Mouse (Mus musculus) spleen, postnatal 36 days (tissue): ENCODE data around the gene Timm23.
A peak's percentile ranks its signal among the peaks of the same experiment; 100 is the strongest.
"Not testable (repeated sequence)": the region's sequence is repeated elsewhere in the genome, so short reads cannot be mapped to it uniquely, and the experiment has no call there.

Source experiments
- DNase-seq, 2 experiments: peaks; one replicate each; pipeline ENCODE4 v3.0.0; 2022; ENCODE audit warnings: low spot score in 2 of 2, mixed read lengths in 1 of 2

Gene Timm23

DNA sequence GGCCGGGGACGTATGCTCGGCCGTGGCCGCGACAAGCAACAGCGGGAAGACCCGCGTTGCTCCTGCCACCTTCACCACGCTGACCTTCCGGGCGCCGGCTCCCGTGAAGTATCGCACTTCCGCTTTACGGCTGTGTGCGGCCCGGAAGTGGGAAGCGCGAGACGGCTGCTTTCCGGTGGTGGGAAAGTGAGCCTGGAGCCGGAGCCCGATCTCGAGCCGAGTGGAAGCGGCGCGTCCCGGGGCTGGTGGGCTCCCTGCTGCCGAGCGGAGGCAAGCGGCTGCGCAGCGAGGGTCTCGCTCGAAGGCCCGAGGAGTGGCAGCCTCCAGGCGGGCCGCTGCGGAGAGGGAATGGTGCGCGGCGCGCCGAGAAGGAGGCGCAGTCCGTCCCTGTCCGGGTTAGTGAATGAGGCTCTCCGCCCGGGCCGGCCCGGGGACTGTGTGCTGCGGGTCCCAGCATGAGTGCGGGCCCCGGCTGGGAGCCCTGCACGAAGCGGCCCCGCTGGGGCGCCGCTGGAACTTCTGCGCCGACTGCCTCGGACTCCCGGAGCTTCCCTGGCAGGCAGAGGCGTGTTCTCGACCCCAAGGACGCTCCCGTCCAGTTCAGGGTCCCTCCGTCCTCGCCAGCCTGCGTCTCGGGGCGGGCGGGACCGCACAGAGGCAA lies at the start of gene Timm23, which contains the start of gene Parg:
Timm23 (minus strand) TSS at position 108 of the 661 bp plus-strand sequence.
Parg (plus strand) TSS at position 159 of the 661 bp plus-strand sequence.
- peak; percentile 82 to 85 for DNase-seq

DNA sequence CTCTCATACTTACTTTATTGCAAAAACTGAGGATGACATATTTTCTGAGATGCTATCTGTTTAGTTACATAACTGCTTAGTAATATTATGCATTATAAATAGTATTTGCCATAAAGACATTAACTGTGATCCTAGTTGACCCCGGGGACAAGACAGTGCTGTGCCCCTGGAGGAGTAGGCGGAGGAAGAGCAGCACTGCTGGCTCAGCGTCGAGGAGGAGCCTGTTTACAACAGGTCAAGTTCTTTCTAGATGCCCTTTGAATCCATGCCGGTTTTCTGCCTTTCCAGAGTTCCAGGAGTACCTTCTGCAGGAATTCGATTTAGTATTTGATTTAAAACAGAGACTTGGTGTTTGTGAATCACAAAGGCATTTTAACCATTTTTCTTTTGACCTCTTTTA lies 47.9 kb upstream of the Timm23 start:
- no peak for DNase-seq

DNA sequence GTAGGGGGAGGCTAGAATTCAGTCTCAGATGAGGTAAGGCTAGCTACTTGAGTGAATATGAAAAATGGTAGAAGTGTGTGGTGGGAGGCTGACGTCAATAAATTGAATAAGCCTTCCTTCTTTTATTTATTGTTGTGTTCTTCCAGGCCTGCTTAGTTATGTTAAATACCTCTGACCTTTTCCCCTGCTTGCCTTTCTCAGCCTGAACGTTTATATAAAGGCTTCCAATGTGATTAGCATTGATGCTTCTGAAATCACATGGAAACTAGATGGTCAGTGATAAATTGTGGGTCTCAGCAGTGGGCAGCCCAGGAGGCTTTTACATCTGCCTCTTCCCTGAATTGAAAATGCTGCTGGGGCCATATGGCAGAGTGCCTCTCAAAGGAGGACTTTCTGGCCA lies 44.3 kb upstream of the Timm23 start:
- DNase-seq: no peak

GRCm38 (mm10) chr14:32242401-32242800 lies 40.7 kb upstream of the Timm23 start:
- no peak for DNase-seq

- peak in 1 of 2 experiments; percentile 42 for DNase-seq
Measured at GRCm38 (mm10) chr14:32228996-32229395, 27.3 kb upstream of the Timm23 start.

DNA sequence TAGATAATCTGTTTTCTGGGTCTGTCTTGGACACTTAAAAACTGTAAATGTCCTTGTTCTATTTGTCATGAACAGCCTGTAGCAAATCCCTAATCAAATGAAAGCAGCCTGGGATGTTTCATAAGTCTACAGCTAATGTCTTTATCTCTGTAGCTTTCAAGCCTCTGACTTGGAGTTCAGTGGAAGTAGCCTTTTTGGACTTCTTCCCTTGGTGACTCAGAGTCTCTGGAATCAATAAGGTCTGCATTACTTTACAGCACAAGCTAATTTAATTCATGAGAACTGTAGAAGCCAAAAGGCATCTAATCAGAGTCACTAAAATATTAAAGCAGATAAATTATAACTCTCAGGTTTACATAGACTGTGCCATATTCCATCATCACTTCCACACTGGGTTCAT lies 24.9 kb upstream of the Timm23 start:
- no peak for DNase-seq

- DNase-seq: no peak
Measured at GRCm38 (mm10) chr14:32201354-32201753, 344 bp downstream of the Timm23 start.

DNA sequence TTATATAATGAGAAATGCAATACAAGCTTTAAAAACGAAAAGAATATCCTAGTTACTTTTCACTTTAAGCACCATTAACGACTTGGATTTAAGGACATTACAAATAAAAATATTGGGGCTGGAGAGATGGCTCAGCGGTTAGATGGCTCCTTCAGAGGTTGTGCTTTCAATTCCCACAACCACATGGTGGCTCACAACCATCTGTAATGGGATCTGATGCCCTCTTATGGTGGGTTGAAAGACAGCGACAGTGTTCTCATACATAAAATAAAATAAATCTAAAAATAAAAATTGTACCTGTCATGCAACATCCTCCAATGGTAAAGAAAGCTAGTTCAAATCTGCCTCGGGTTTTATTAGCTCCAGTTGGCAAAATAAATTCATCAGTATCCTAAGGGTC lies 8.1 kb downstream of the Timm23 start:
- DNase-seq: not testable (repeated sequence)

DNA sequence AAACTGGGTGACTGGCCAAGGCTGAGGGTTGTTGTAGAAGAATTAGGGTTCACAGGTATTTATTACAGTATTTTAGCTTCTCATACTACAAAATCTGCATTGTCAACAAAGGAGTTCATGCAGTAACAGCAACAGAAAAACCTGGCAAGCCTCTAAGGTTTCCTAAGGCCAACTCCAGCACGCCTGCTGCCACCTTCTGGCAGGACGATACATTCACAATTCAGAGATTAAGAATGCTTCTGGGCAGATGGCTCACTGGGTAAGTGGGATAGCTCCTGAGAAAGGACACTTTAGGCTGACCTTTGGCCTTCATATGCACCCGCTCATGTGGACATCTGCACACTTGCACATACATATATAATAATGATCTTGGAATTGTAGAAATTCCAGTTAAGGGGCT lies 9.3 kb downstream of the Timm23 start:
- DNase-seq: peak; percentile 40 to 43

- no peak for DNase-seq
Measured at GRCm38 (mm10) chr14:32191926-32192325, 9.8 kb downstream of the Timm23 start.

DNA sequence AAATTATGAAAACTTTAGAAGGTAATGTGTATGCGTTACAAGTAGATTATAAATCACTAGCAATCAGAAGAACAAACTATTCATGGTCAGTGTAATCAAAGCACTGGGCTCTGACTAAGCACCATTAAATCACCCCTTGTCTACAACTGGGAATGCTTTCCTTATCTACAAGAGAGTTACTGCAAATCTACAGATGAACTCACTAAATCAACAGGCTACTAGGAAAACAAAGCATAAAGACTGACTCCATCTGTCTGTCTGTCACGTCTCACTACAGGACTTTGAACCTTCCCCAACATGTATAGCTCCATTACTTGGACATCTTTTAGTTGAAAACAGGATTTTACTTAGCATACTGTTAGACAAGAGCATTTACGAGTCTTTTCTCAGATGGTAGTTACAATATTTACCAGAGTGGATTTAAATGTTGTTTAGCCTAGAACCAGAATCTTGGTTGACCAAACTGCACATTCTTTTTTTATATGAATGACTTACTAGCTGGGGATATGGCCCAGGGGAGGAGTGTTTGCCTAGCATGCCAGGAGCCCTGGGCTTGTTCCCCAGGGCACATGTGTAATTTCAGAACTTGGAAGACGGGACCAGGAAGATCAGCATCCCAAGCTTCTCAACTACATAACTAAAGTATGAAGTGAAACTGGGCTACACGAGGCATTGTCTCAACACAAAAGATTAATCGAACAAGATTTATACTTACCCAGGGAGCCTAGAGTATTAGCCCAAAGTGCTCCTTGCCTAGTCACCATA lies 10.9 kb downstream of the Timm23 start:
- no peak for DNase-seq

GRCm38 (mm10) chr14:32183846-32184245 lies 17.9 kb downstream of the Timm23 start:
- no peak for DNase-seq

DNA sequence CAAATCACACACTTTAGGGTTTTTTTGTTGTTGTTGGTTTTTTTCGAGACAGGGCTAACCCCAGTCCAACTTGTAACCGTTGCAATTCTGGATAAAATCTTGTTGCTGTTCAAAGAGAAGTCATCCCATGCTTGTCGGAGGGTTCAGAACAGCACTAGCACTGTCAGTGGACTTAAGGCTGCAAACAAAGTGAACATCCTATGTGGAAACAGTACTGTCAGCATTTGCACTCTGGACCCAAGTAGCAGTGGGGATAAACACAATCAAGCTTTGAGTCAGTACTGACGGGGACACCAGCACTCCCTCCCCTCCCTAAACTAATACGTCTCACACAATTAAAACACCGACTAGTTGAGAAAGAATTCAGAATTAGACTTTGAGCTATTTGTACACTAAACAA lies 20.8 kb downstream of the Timm23 start:
- no peak for DNase-seq

DNA sequence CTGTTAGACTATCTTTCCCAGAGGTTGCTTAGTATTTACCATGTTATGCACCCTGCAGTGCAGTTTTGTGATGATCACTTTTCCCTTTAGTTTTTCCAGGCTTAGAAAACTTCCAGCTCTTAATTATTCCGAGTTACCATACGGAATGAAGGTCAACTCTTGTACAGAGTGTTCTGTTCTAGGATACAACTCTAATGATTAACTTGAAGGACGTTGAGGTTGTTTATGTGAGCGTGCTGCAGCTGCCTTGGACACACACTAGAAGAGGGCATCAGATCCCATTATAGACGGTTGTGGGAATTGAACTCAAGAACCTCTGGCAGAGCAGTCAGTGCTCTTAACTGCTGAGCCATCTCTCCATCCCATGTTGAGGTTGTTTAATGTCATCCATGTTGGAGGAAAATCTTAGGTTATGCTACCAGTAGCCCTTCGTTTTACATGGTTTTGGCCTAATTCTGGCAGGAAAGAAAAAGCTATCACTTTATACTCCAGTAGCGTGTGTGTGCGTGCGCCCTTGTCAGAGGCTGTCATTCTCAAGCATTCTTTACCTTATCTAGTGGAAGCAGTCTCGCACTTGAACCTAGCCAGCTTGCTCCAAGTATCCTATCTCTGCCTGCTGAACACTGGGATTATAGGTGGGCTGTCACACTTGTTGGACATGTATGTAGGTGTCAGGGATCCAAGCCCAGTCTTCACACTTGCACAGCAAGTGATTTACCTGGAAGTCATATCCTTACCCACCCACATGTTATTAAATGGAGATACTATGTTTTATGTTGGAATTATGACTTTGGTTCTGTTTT lies 22.1 kb downstream of the Timm23 start:
- DNase-seq: no peak

- DNase-seq: not testable (repeated sequence)
Measured at GRCm38 (mm10) chr14:32176590-32176989, 25.1 kb downstream of the Timm23 start.

DNA sequence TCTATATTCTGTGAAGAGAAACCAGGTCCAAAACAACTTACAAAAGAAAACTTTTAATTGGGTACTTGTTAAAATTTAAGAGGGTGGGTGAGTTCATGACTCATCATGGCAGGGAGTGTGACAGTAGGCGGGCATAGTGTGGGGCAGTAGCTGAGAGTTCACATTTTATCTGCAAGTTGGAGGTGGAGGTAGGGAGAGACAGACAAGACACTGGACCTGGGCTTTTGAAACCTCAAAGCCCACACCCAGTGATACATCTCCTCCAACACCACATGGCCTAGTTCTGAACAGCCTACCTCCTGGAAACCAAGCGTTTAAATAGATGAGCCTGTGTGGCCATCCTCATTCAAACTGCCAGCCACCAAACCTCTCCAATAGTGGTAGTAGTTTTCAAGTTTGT lies 26.4 kb downstream of the Timm23 start:
- DNase-seq: no peak

DNA sequence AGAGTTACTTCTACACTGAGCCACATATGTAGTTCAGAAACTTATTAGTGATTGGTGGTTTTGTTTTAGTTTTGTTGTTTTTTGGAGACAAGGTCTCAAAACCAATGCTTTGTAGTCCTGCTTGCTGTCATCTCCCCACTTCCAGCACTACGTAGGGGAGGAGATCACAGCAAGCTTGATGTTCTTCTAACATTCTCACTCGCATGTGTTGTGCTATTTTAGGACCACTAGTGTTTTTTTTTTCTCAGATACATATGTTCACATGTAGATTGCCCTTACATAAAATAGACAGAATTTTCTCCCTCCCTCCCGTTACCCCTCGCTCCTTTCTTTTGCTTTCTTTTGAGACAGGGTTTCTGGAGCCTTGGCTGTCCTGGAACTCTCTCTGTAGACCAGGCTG lies 31.6 kb downstream of the Timm23 start:
- no peak for DNase-seq

GRCm38 (mm10) chr14:32168653-32169231 lies 33.0 kb downstream of the Timm23 start:
- peak; percentile 51 to 77 for DNase-seq

GRCm38 (mm10) chr14:32167326-32167725 lies 34.4 kb downstream of the Timm23 start:
- DNase-seq: no peak

GRCm38 (mm10) chr14:32166840-32167239 lies 34.9 kb downstream of the Timm23 start:
- no peak for DNase-seq

DNA sequence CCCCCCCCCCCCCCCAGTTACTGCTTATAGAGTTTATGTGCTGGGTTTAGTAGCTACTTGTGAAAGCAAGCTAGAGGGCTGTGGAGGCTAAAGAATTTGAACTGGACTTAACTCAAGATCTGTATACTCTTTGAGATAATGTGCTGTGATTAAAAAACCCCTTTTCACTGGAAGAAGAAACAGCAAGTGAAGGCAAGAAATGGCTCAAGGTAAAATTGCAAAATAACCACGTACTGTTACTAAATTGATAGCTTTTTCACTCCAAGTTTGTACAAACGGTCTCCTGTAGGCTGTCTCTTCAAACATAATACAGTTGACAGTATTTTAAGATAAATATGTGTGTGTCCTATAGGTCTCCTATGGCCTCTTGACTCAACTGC lies 35.6 kb downstream of the Timm23 start:
- DNase-seq: no peak
